Mouse (Mus musculus): ENCODE data around the gene Slc15a2. TPM values are rescaled to one million over a fixed set of nuclear protein-coding genes. Genes with fewer than 3 reads are reported as not detected.

Slc15a2 gene
- 46.8 and 70.9 TPM in 2 replicates for total RNA-seq (2017)

DNA sequence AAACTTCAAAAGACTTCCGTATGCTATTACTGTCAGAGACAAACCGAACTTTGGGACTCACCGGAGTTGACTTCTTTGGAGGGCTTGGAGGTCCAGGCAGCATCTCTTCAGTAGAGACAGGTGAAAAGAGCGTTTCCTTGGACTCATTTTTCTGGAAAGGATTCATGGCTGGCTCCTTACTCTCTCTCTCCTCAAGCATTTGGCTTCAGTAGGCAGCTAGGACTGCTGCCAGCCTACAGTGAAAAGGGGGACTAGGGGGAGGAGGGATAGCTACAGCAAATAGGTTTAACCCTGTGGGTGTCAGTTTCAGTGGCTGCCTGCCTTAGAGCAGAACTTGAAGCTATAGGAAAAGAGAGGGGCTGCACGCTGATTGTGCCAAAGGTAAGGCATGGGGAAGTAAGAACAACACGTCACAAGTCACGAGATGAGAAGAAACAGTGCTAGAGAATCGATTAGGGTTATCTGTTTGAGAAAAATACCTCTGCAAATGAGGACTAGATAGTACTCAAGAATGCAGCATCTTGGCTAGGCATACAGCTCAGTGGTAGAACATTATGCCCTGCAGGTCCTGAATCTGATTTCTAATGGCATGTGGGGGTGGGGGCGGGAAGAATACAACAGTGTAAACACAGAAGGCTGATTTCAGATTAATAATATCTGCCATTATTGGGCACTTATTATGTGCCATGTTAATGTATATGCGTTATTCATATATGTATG, at the start of gene Slc15a2:
TSS of gene Slc15a2 (minus strand) at position 369 of the 720 bp plus-strand sequence.
- ATAC-seq (replicated peaks in 1 of 2; ENCODE audit: insufficient read depth in 1 of 2, low FRiP score in 2 of 2, low TSS enrichment in 1 of 2, low read depth in 1 of 2, poor library complexity in 2 of 2, severe bottlenecking in 2 of 2), result no peak

DNA sequence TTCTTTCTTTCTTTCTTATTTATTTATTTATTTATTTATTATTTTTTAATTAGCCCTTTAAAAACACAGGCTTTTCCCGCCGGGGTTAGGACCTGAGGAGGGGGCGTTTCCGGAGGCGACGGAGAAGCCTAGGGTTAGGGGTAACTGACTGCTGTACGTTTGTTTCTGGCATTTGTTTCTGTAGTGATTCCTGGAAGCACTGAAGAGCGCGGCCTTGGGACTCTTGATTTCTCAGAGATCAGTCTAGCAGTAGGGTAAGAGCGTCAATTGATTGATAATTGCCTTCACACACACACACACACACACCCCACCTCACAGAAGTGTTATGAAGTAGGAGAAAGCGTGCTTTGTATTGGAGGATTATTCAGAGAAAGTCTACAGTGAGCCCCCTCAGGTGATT, 44.1 kb upstream of the Slc15a2 start:
- ATAC-seq (replicated peaks in 1 of 2; ENCODE audit: insufficient read depth in 1 of 2, low FRiP score in 2 of 2, low TSS enrichment in 1 of 2, low read depth in 1 of 2, poor library complexity in 2 of 2, severe bottlenecking in 2 of 2), result no peak

DNA sequence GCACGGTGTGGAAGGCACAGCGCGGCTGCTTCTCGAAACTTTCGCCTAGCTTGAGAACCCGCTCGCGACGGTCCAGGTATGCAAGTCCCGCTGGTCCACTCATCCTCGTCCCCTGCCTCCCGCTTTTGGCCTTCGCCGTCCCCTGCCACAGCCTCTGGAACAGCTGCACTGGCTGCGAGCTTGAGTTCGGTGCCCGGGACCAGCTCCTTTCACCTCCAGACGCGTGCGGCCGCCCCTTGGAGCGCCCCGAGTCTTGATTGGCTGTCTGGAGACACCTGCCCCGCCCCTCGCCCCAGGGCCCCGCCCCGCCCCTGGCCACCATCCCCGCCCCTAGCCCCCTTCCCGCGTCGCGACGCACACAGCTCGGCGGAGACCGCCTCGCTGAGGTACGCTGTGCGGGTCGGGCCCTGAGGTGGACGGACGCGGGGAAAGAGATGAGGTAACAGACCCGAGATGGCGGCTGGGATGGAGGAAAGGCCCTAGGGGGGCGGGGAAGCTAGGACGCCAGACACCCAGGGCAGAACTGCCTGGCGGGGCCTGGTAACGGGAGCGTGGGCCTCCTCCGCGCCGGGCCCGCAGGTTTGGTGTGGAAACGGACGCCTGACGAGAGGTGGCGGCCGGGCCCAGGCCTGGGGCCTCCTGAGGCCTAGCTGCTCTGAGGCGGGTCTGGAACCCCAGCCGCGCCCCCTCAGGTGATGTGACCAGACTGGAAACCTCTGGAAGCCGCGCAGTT, 43.5 kb upstream of the Slc15a2 start, which contains the start of gene Iqcb1:
TSS of gene Iqcb1 (plus strand) at position 332 of the 733 bp plus-strand sequence.
- peak; percentile 93 to 99 for ATAC-seq (replicated peaks in 1 of 2; ENCODE audit: insufficient read depth in 1 of 2, low FRiP score in 2 of 2, low TSS enrichment in 1 of 2, low read depth in 1 of 2, poor library complexity in 2 of 2, severe bottlenecking in 2 of 2)

DNA sequence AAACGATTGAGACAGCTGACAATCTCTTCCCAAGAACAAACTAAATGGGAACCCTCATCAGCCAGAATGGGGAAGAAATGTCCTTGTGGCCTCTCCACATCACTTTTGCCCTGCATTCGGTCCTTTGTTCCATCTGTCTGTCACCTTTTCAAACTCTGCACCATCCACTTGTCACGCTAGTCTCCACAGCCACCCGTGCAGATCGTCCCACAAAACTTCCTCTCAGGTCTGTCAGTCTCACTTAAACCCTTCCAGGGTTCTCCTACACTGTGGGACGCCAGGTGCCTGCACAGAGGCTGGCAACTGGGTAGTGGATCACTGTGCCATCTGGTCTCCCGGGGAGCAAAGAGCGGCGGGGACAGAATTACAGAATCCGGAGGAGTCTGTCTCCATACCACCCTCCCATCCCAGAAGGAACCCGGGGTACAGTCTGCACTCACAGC, 42.9 kb upstream of the Slc15a2 start:
- ATAC-seq (replicated peaks in 1 of 2; ENCODE audit: insufficient read depth in 1 of 2, low FRiP score in 2 of 2, low TSS enrichment in 1 of 2, low read depth in 1 of 2, poor library complexity in 2 of 2, severe bottlenecking in 2 of 2), result peak; percentile 47 to 52

DNA sequence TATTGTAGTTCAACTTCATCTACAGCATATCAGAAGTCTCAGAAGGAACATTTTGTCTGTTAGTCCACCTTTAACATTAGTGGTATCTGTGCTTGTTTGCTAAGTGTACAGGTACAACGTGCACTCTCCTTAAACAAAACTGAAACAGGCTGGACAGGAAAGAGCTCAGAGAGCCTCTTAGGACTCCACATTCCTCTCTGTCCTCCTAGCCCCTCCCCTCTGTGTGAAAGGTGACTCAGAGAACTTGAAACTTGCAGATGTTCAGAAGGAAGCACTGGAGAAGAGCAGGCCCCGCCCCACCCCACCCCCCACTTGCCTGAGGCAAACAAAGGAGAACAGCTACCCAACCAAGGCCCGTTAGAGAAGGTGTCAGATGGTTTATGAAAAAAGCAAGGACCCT, 36.7 kb upstream of the Slc15a2 start:
- peak; percentile 42 to 67; a peak in 3 of 4 replicates for ATAC-seq (replicated peaks in 1 of 2; ENCODE audit: insufficient read depth in 1 of 2, low FRiP score in 2 of 2, low TSS enrichment in 1 of 2, low read depth in 1 of 2, poor library complexity in 2 of 2, severe bottlenecking in 2 of 2)

DNA sequence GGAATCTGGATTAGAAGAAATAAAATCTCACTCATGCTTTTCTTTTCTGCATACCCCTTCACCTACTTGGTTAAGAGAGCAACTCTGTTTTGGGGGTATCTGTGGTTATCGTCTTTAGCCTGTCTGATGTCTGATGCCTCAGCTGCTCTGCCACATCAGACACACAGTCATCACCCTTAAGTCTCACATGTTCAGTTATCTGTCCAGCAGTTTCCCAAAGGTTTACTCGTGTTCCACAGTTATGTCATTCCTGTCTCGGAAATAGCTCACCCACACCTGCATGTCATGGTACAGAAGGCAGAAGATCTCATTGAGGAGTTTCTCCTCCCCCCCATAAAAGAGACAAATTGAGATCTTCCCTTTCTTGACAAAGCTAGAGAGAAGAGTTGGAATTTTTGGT, 36.0 kb upstream of the Slc15a2 start:
- ATAC-seq (replicated peaks in 1 of 2; ENCODE audit: insufficient read depth in 1 of 2, low FRiP score in 2 of 2, low TSS enrichment in 1 of 2, low read depth in 1 of 2, poor library complexity in 2 of 2, severe bottlenecking in 2 of 2), result no peak

DNA sequence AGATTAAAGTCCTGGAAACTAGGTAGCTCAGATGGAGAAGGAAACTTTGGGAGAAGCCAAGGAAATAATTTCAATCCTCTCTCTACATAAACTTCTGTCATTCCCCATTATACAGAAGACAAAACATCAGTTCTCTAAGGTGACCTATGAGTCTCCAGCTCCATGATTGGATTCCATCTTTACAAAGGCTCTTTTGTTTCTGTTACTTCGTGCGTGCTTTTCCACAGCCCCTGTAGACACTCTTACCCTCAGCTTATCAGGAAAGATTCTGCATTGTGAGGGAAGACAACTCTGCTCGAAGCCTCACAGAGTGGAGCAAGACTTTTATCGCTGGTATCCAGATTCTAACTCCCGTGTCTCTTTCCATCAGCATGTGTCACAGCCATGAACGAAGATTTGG, 35.3 kb upstream of the Slc15a2 start:
- no peak for ATAC-seq (replicated peaks in 1 of 2; ENCODE audit: insufficient read depth in 1 of 2, low FRiP score in 2 of 2, low TSS enrichment in 1 of 2, low read depth in 1 of 2, poor library complexity in 2 of 2, severe bottlenecking in 2 of 2)

DNA sequence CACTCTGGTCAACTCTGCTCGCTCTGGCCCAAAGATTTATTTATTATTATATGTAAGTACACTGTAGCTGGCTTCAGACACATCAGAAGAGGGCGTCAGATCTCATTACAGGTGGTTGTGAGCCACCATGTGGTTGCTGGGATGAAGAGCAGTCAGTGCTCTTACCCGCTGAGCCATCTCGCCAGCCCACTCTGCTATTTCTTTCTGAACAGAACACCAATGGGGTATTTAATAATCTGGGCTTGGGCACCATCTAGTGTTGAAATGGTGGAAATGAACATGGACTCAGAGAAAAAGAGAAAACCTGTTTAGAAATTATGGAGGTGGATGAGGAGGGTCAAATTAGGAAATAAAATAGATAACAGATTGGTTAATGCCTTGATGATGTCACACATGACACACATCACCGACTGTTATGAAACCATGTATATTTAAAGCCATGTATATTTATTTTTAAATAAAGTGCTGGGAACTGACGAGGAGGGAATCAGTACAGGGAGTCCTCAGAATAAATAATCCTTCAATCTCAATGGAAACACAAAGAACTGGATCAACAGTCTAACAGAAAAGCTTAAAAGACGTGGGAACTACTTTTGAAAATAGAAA, 32.7 kb upstream of the Slc15a2 start:
- peak; percentile 96 to 99 for ATAC-seq (replicated peaks in 1 of 2; ENCODE audit: insufficient read depth in 1 of 2, low FRiP score in 2 of 2, low TSS enrichment in 1 of 2, low read depth in 1 of 2, poor library complexity in 2 of 2, severe bottlenecking in 2 of 2)

DNA sequence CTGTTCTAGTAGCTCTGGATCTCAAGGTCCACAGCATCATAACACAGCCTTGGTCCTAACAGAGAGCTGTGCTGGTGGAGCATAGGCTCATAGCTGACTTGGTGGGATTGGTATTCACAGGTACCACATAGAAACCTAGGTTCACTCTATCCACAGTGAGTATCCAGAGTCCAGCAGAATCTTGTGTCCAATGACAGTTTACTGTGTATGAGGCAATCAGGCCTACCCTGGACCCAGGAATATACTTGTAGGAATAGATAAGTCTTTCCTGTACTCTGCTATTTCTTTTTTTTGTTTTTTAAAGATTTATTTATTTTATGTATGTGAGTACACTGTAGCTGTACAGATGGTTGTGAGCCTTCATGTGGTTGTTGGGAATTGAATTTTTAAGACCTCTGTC, 32.2 kb upstream of the Slc15a2 start:
- ATAC-seq (replicated peaks in 1 of 2; ENCODE audit: insufficient read depth in 1 of 2, low FRiP score in 2 of 2, low TSS enrichment in 1 of 2, low read depth in 1 of 2, poor library complexity in 2 of 2, severe bottlenecking in 2 of 2), result no peak

DNA sequence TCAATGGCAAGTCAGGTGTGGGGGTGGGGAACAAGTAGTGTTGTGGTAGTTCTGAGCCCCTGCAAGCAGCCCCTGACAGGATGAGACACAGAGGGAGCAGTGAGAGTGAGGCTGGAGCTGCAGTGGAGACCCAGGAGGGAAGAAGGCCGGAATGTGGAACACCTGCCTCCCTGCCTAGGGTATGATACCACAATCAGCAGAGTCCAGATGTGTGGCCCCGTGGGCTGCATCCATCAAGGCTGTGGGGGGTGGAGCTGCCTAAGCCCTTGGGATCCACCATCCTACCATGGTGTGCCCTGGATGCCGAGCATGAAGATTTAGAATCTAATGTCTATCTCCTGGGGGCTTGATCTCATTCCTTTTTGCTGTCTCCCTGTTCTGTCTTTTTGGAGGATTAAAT, 28.9 kb upstream of the Slc15a2 start:
- no peak for ATAC-seq (replicated peaks in 1 of 2; ENCODE audit: insufficient read depth in 1 of 2, low FRiP score in 2 of 2, low TSS enrichment in 1 of 2, low read depth in 1 of 2, poor library complexity in 2 of 2, severe bottlenecking in 2 of 2)

DNA sequence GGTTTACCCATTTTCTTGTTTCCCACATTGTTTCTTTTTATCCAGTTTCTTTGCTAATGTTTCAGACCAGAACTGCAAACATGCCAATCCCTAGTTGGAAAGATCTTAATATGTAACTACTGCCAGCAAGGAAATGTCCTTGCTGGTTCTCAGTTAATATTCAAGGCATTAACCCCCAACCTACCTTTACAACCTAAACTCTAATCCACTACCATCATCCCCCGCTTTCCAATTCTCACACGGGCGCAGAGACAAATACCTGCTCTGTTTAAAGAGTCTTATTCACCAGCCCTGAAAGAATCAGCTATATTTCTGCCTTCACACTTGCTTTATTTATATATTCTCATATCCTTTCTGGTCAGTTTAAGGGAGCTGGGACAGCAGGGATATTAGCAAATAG, 23.9 kb upstream of the Slc15a2 start:
- ATAC-seq (replicated peaks in 1 of 2; ENCODE audit: insufficient read depth in 1 of 2, low FRiP score in 2 of 2, low TSS enrichment in 1 of 2, low read depth in 1 of 2, poor library complexity in 2 of 2, severe bottlenecking in 2 of 2), result no peak

DNA sequence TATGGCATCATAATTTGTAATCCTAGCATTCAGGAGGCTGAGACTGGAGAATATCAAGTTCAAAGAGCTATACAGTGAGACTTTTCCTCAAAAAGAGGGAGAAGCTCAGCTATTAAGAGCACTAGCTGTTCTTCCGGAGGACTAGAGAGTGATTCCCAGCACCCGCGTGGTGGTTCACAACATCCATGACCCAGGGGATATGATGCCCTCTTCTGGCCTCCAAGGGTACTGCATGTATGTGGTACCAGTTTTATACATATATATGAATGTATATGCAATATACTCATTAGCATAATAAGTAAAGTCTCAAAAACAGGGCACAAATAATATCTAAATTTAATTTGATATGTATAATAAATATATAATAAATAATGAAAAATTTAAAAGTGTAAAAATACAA, 17.6 kb upstream of the Slc15a2 start:
- ATAC-seq (replicated peaks in 1 of 2; ENCODE audit: insufficient read depth in 1 of 2, low FRiP score in 2 of 2, low TSS enrichment in 1 of 2, low read depth in 1 of 2, poor library complexity in 2 of 2, severe bottlenecking in 2 of 2), result no peak

DNA sequence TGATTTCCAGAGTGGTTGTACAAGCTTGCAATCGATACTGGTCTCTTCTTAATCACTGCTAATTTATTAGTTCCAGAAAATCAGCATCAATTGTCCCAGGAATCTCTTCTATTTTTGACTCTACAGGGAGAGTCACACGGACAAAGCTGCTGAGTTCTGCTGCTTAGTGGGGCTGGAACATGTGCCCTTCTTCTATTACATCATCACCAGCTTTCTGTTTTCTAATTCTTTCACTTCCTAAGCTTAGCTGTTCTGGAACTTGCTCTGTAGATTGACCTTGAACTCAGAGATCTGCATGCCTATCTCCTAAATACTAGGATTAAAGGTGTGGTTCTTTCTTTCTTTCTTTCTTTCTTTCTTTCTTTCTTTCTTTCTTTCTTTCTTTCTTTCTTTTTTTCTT, 13.6 kb upstream of the Slc15a2 start:
- ATAC-seq (replicated peaks in 1 of 2; ENCODE audit: insufficient read depth in 1 of 2, low FRiP score in 2 of 2, low TSS enrichment in 1 of 2, low read depth in 1 of 2, poor library complexity in 2 of 2, severe bottlenecking in 2 of 2), result no peak

DNA sequence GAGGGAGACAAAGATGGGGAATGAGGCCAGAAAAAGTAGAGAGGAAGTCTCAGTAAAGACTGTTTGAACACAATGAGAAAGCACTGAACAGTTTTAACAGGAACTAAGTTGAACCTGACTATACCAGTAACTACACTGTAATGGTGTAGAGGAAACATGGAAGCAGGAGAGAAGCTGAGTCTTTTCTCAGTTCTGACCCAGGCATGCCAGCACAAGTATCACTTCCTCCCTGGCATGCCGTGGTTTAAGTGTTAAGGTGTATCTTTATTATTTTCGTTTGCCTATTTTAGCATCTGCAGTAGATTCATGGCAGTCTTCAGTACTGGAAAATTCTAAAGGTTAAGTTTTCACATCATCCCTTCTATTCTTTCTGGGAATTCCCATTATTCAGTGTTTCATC, 10.2 kb upstream of the Slc15a2 start:
- ATAC-seq (replicated peaks in 1 of 2; ENCODE audit: insufficient read depth in 1 of 2, low FRiP score in 2 of 2, low TSS enrichment in 1 of 2, low read depth in 1 of 2, poor library complexity in 2 of 2, severe bottlenecking in 2 of 2), result no peak

DNA sequence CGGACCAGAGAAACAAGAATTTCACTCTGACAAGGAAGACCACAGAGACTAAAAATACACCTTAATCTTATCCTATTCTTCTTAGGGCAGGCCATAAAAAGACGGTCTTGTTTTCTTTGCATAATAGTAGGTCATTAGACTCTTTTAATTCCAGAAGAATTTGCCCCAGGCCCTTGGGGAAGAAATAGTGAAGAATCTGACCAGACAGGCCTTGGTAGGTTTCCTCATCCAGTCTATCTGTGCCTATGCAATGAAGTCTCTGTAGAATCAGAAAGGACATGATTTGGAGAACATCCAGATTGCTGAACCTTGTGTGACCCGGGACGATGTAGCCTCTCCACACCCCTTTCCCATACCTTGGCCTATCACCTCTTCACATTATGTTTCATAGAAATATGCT, 5.4 kb upstream of the Slc15a2 start:
- no peak for ATAC-seq (replicated peaks in 1 of 2; ENCODE audit: insufficient read depth in 1 of 2, low FRiP score in 2 of 2, low TSS enrichment in 1 of 2, low read depth in 1 of 2, poor library complexity in 2 of 2, severe bottlenecking in 2 of 2)

DNA sequence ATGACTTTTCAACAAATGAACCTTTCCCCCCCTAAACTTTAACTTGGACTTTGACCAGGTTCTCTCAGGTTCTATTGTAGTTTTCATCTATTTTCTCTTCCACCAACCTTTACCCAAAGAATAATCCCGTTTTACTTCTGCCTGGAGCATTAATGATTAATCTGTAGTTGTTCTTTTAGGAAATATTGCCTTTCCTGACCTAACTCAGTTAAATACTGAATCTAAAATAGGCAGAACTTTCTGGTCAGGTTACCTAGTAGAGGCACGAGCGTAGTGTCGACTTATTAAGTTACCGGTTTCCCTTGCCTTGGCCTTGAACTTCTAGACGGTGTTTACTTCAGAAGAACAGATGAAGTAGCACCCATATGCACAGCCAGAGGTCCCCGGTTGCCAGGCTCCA, 1.7 kb upstream of the Slc15a2 start:
- ATAC-seq (replicated peaks in 1 of 2; ENCODE audit: insufficient read depth in 1 of 2, low FRiP score in 2 of 2, low TSS enrichment in 1 of 2, low read depth in 1 of 2, poor library complexity in 2 of 2, severe bottlenecking in 2 of 2), result no peak

DNA sequence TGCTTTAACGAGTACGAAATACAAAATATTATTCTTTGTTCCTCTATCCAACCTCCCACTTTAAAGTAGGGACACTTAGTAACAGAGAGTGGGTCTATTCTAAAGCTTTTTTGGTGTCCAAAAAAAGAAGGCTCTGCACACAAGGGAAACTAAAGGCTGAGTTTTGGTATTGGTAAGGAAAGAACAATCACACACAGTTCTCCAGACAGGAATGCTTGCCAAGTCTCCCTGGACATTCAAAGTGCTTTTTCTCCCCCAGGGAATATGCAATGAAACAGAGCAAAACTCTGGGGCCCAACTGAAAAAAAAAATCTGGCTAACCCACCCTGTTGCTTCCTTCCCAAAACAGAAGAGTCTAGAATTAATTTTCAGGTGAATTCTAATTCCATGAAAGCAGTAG, 616 bp downstream of the Slc15a2 start:
- no peak for ATAC-seq (replicated peaks in 1 of 2; ENCODE audit: insufficient read depth in 1 of 2, low FRiP score in 2 of 2, low TSS enrichment in 1 of 2, low read depth in 1 of 2, poor library complexity in 2 of 2, severe bottlenecking in 2 of 2)

DNA sequence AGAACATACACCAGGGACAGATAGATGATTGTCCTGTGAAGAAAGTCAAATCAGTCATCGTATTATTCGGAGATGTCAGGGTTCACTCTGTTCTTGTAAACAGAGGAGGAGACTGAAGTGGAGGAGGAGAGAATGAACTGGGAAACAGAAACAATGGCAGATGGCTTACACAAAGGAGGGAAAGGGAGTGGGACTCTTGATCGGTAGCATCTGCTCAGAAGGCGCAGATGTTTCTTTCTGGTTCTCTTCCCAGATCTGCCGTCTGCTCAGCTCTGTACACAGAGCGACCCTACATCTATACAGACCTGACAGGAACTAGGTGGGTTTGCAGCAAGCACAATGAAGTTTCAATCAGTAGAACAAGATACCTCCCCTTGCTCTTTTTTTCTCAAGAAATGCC, 9.1 kb downstream of the Slc15a2 start:
- ATAC-seq (replicated peaks in 1 of 2; ENCODE audit: insufficient read depth in 1 of 2, low FRiP score in 2 of 2, low TSS enrichment in 1 of 2, low read depth in 1 of 2, poor library complexity in 2 of 2, severe bottlenecking in 2 of 2), result no peak

All from hematopoietic stem cell, adult 5-6 weeks (primary cell).